Mouse (Mus musculus): ENCODE measurements around the gene Ccr7. TPM values are rescaled to one million over a fixed set of nuclear protein-coding genes. Genes with fewer than 3 reads are reported as not detected.

Ccr7 gene
- polyA plus RNA-seq, 1 experiment from 2014 or later, result 0.41 TPM

GRCm38 (mm10) chr11:99118420-99118819 is 36.5 kb downstream of the Ccr7 start:
- no peak for DNase-seq (ENCODE audit: low spot score)
- ATAC-seq (ENCODE audit: insufficient read depth, low FRiP score, low TSS enrichment), result no peak
- no peaks in the 10 kb centered on the region for H3K27me3 ChIP-seq (ENCODE audit: control insufficient read depth, insufficient read depth, low read length)
- H3K4me2 ChIP-seq (ENCODE audit: low read depth), result no peak overlapping the region
- H3K4me1 ChIP-seq (ENCODE audit: control insufficient read depth, insufficient read depth, low read length), result peaks cover 12% of the 10 kb centered on the region
- 94% methylated on average over 1 of the region's 1 CpGs for WGBS
- H3K9me3 ChIP-seq (ENCODE audit: control insufficient read depth, low read length), result no peaks in the 10 kb centered on the region
- H3K9ac ChIP-seq (ENCODE audit: low read length), result no peak overlapping the region
- H3K4me3 ChIP-seq (ENCODE audit: low read depth, low read length), result no peak overlapping the region
- no peaks in the 10 kb centered on the region for H3K36me3 ChIP-seq (ENCODE audit: control insufficient read depth, insufficient read depth, low read length)
- H3K27ac ChIP-seq (ENCODE audit: low read depth, low read length), result no peak overlapping the region

GRCm38 (mm10) chr11:99117907-99118306 is 37.0 kb downstream of the Ccr7 start:
- DNase-seq (ENCODE audit: low spot score), result no peak
- no peak for ATAC-seq (ENCODE audit: insufficient read depth, low FRiP score, low TSS enrichment)
- no peak overlapping the region for H3K4me2 ChIP-seq (ENCODE audit: low read depth)

GRCm38 (mm10) chr11:99115940-99116339 is 38.9 kb downstream of the Ccr7 start:
- H3K27ac ChIP-seq (ENCODE audit: low read depth, low read length), result no peak overlapping the region
- no peaks in the 10 kb centered on the region for H3K36me3 ChIP-seq (ENCODE audit: control insufficient read depth, insufficient read depth, low read length)
- no peak overlapping the region for H3K4me3 ChIP-seq (ENCODE audit: low read depth, low read length)
- ATAC-seq (ENCODE audit: insufficient read depth, low FRiP score, low TSS enrichment), result no peak
- no peak overlapping the region for H3K9ac ChIP-seq (ENCODE audit: low read length)
- WGBS, result 83% methylated on average over 6 of the region's 6 CpGs
- peaks cover 14% of the 10 kb centered on the region for H3K4me1 ChIP-seq (ENCODE audit: control insufficient read depth, insufficient read depth, low read length)
- H3K27me3 ChIP-seq (ENCODE audit: control insufficient read depth, insufficient read depth, low read length), result no peaks in the 10 kb centered on the region
- no peaks in the 10 kb centered on the region for H3K9me3 ChIP-seq (ENCODE audit: control insufficient read depth, low read length)
- DNase-seq (ENCODE audit: low spot score), result no peak
- no peak overlapping the region for H3K4me2 ChIP-seq (ENCODE audit: low read depth)

More at GRCm38 (mm10) chr11:99117907-99118306, 37.0 kb downstream of the Ccr7 start:
- Histone ChIP-seq H3K9me3 (ENCODE audit: control insufficient read depth, low read length) (no peaks in the 10 kb centered on the region), H3K4me3 (ENCODE audit: low read depth, low read length) (no peak overlapping the region), H3K27ac (ENCODE audit: low read depth, low read length) (no peak overlapping the region), H3K4me1 (ENCODE audit: control insufficient read depth, insufficient read depth, low read length) (peaks cover 13% of the 10 kb centered on the region), H3K36me3 (ENCODE audit: control insufficient read depth, insufficient read depth, low read length) (no peaks in the 10 kb centered on the region), H3K9ac (ENCODE audit: low read length) (no peak overlapping the region), H3K27me3 (ENCODE audit: control insufficient read depth, insufficient read depth, low read length) (no peaks in the 10 kb centered on the region)
- 89% methylated on average over 7 of the region's 7 CpGs for WGBS

- no peak overlapping the region for H3K9ac ChIP-seq (ENCODE audit: low read length)
- peaks cover 9% of the 10 kb centered on the region; the same call in 1 of the 2 replicates for H3K4me1 ChIP-seq (ENCODE audit: control insufficient read depth, insufficient read depth, low read length)
- DNase-seq (ENCODE audit: low spot score), result peak; percentile 72
- no peak overlapping the region for H3K4me3 ChIP-seq (ENCODE audit: low read depth, low read length)
- peak overlapping the region; percentile 84; the same call in 1 of the 2 replicates for H3K27ac ChIP-seq (ENCODE audit: low read depth, low read length)
- H3K27me3 ChIP-seq (ENCODE audit: control insufficient read depth, insufficient read depth, low read length), result no peaks in the 10 kb centered on the region
- H3K4me2 ChIP-seq (ENCODE audit: low read depth), result no peak overlapping the region
- H3K36me3 ChIP-seq (ENCODE audit: control insufficient read depth, insufficient read depth, low read length), result no peaks in the 10 kb centered on the region
- WGBS, result 2% methylated on average over 3 of the region's 3 CpGs
- no peaks in the 10 kb centered on the region for H3K9me3 ChIP-seq (ENCODE audit: control insufficient read depth, low read length)
- 0 out of 2 replicates have a peak, but pooled peaks have one; percentile 50 for ATAC-seq (ENCODE audit: insufficient read depth, low FRiP score, low TSS enrichment)
These were observed 41.8 kb downstream of the Ccr7 start for GRCm38 (mm10) chr11:99113111-99113510.

GRCm38 (mm10) chr11:99112700-99113099 is 42.2 kb downstream of the Ccr7 start:
- ATAC-seq (ENCODE audit: insufficient read depth, low FRiP score, low TSS enrichment) (no peak), DNase-seq (ENCODE audit: low spot score) (no peak)
- Histone ChIP-seq H3K27me3 (ENCODE audit: control insufficient read depth, insufficient read depth, low read length) (no peaks in the 10 kb centered on the region), H3K27ac (ENCODE audit: low read depth, low read length) (peak overlapping the region; percentile 84), H3K36me3 (ENCODE audit: control insufficient read depth, insufficient read depth, low read length) (no peaks in the 10 kb centered on the region), H3K9ac (ENCODE audit: low read length) (no peak overlapping the region), H3K4me2 (ENCODE audit: low read depth) (no peak overlapping the region), H3K4me3 (ENCODE audit: low read depth, low read length) (no peak overlapping the region), H3K4me1 (ENCODE audit: control insufficient read depth, insufficient read depth, low read length) (peaks cover 9% of the 10 kb centered on the region; the same call in 1 of the 2 replicates), H3K9me3 (ENCODE audit: control insufficient read depth, low read length) (no peaks in the 10 kb centered on the region)
- 17% methylated on average over 5 of the region's 5 CpGs for WGBS

GRCm38 (mm10) chr11:99111631-99112030 is 43.2 kb downstream of the Ccr7 start:
- H3K4me1 ChIP-seq (ENCODE audit: control insufficient read depth, insufficient read depth, low read length), result peaks cover 14% of the 10 kb centered on the region; the same call in 1 of the 2 replicates
- DNase-seq (ENCODE audit: low spot score) (no peak), ATAC-seq (ENCODE audit: insufficient read depth, low FRiP score, low TSS enrichment) (no peak)
- no peaks in the 10 kb centered on the region for H3K36me3 ChIP-seq (ENCODE audit: control insufficient read depth, insufficient read depth, low read length)
- no peak overlapping the region for H3K4me2 ChIP-seq (ENCODE audit: low read depth)
- H3K4me3 ChIP-seq (ENCODE audit: low read depth, low read length), result no peak overlapping the region
- 92% methylated on average over 7 of the region's 7 CpGs for WGBS
- no peak overlapping the region for H3K9ac ChIP-seq (ENCODE audit: low read length)
- no peak overlapping the region for H3K27ac ChIP-seq (ENCODE audit: low read depth, low read length)
- H3K27me3 ChIP-seq (ENCODE audit: control insufficient read depth, insufficient read depth, low read length), result no peaks in the 10 kb centered on the region
- no peaks in the 10 kb centered on the region for H3K9me3 ChIP-seq (ENCODE audit: control insufficient read depth, low read length)

- no peak for DNase-seq (ENCODE audit: low spot score)
- no peak for ATAC-seq (ENCODE audit: insufficient read depth, low FRiP score, low TSS enrichment)
- Histone ChIP-seq H3K4me1 (ENCODE audit: control insufficient read depth, insufficient read depth, low read length) (peaks cover 12% of the 10 kb centered on the region; the same call in 1 of the 2 replicates), H3K4me3 (ENCODE audit: low read depth, low read length) (no peak overlapping the region), H3K9ac (ENCODE audit: low read length) (no peak overlapping the region), H3K36me3 (ENCODE audit: control insufficient read depth, insufficient read depth, low read length) (no peaks in the 10 kb centered on the region), H3K27me3 (ENCODE audit: control insufficient read depth, insufficient read depth, low read length) (no peaks in the 10 kb centered on the region), H3K9me3 (ENCODE audit: control insufficient read depth, low read length) (no peaks in the 10 kb centered on the region), H3K4me2 (ENCODE audit: low read depth) (no peak overlapping the region), H3K27ac (ENCODE audit: low read depth, low read length) (no peak overlapping the region)
- WGBS, result 59% methylated on average over 11 of the region's 11 CpGs
These were observed 43.7 kb downstream of the Ccr7 start for GRCm38 (mm10) chr11:99111155-99111554.

- Histone ChIP-seq H3K4me3 (ENCODE audit: low read depth, low read length) (no peak overlapping the region), H3K36me3 (ENCODE audit: control insufficient read depth, insufficient read depth, low read length) (no peaks in the 10 kb centered on the region), H3K4me2 (ENCODE audit: low read depth) (no peak overlapping the region), H3K9me3 (ENCODE audit: control insufficient read depth, low read length) (no peaks in the 10 kb centered on the region), H3K27me3 (ENCODE audit: control insufficient read depth, insufficient read depth, low read length) (no peaks in the 10 kb centered on the region), H3K27ac (ENCODE audit: low read depth, low read length) (no peak overlapping the region), H3K4me1 (ENCODE audit: control insufficient read depth, insufficient read depth, low read length) (peaks cover 12% of the 10 kb centered on the region; the same call in 1 of the 2 replicates), H3K9ac (ENCODE audit: low read length) (no peak overlapping the region)
- 87% methylated on average over 15 of the region's 15 CpGs for WGBS
- ATAC-seq (ENCODE audit: insufficient read depth, low FRiP score, low TSS enrichment) (no peak), DNase-seq (ENCODE audit: low spot score) (no peak)
These were observed 44.3 kb downstream of the Ccr7 start for GRCm38 (mm10) chr11:99110370-99111110.

GRCm38 (mm10) chr11:99108296-99108695 is 46.6 kb downstream of the Ccr7 start:
- 45% methylated on average over 3 of the region's 3 CpGs for WGBS
- Histone ChIP-seq H3K27ac (ENCODE audit: low read depth, low read length) (no peak overlapping the region), H3K9ac (ENCODE audit: low read length) (no peak overlapping the region), H3K27me3 (ENCODE audit: control insufficient read depth, insufficient read depth, low read length) (no peaks in the 10 kb centered on the region), H3K9me3 (ENCODE audit: control insufficient read depth, low read length) (no peaks in the 10 kb centered on the region), H3K4me2 (ENCODE audit: low read depth) (no peak overlapping the region), H3K4me3 (ENCODE audit: low read depth, low read length) (no peak overlapping the region), H3K4me1 (ENCODE audit: control insufficient read depth, insufficient read depth, low read length) (peaks cover 10% of the 10 kb centered on the region; the same call in 1 of the 2 replicates), H3K36me3 (ENCODE audit: control insufficient read depth, insufficient read depth, low read length) (no peaks in the 10 kb centered on the region)
- DNase-seq (ENCODE audit: low spot score), result no peak
- ATAC-seq (ENCODE audit: insufficient read depth, low FRiP score, low TSS enrichment), result no peak

All from neural tube, embryonic 11.5 days (tissue).